Mouse (Mus musculus) c-Kit-positive CD71-negative TER-119-negative erythroid progenitor cells, embryonic 14.5 days (primary cell): ENCODE measurements around the gene Urgcp.

Experiments used
- DNase-seq: peaks from one replicate; pipeline ENCODE4 v3.0.0-alpha.2; 2013; ENCODE audit warnings: low read depth

Gene Urgcp

DNA sequence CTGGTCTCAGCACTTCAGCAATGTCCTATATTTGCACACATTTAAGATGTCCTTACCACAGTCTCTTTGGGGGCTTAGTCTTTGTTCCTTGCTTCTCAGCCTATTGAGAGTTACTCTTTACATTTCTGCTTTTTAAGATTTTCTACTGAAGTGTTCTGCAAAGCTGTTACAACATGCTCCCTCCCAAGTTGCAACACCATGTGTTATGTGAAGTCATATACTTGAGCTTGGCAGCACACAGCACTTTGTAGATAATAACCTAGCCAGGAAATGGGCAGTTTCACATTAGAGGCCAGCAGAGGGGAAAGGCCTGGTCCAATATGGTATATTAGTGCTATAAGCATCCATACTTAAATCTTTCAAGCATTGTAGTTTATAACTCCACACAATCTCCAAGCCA is 23.6 kb upstream of the Urgcp start:
- DNase-seq = no peak

DNA sequence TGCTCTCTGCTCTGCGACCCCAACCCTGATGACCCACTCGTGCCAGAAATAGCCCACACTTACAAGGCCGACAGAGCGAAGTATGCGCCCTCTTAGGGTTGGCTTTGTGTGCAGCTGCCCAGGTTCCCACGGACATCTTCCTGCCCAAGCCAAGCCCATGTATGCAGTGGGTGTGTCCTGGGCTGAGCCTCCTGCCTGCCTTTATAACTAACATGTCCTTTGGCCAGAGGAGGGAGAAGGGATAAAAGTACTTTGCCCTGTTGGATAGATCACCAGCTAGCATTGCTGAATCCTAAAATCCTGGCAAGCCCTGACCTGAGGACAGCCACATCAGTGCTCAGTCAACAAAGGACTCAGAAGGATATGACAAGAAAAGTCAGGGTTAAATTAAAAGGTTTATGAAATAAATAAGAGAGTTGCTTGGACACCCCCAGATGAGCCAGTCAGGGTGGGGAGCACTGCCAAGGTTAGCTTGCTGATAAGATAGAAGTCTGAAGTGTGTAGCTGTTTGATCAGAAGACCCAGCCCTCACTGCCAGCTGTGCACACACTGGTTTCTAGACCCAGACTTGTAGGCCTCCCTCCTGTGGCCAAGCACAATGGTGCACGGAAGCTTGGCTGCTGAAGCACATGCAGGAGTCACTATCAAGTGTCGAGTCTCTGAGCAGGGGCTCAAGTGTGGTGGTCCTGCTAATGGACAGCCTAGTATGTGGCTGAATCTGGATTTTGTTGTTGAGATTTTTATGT is 20.2 kb upstream of the Urgcp start:
- DNase-seq = no peak

DNA sequence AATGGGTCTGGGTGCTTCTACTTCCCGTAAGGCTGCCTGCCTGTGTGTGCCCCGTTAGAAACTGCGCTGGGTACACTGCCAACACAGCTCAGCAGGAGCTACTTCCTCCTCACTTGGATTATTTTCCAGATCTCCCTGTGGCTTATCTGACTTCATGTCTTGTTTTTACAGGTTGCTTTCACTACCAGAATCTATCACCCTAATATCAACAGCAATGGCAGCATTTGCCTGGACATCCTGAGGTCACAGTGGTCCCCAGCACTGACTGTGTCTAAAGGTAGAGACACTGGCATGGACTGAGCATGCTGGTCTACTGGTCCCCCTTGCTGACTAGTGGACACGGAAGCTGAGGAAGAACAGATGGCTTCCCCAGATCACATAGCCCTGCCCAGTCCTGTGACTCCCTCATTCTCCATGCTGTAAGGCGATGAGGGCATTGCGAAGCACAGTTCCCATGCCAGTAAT is 17.9 kb upstream of the Urgcp start:
- DNase-seq = no peak

GRCm38 (mm10) chr11:5778481-5778880 is 16.3 kb upstream of the Urgcp start:
- no peak for DNase-seq

GRCm38 (mm10) chr11:5766019-5766418 is 3.8 kb upstream of the Urgcp start:
- DNase-seq = no peak

- DNase-seq = no peak
Measured at GRCm38 (mm10) chr11:5762633-5762982, 432 bp upstream of the Urgcp start.

DNA sequence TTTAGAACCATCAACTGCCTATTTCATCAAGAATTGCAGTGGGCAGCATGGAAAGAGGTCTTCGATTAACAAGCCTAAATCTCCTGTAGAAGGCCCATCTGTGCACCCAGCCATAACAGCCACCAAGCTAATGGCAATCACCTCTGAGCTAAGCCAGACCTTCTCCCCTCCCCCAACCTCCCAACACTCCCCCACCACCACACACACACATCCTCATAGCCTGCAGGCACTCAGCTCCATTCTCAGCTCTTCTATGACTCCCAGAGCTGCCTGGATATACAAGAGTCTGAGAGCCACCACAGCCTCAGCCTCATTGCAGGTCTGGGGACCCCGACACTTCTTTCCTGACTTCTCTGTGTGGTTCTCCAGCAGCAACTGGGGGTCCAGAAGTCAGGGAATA is 8.4 kb downstream of the Urgcp start:
- DNase-seq = no peak

DNA sequence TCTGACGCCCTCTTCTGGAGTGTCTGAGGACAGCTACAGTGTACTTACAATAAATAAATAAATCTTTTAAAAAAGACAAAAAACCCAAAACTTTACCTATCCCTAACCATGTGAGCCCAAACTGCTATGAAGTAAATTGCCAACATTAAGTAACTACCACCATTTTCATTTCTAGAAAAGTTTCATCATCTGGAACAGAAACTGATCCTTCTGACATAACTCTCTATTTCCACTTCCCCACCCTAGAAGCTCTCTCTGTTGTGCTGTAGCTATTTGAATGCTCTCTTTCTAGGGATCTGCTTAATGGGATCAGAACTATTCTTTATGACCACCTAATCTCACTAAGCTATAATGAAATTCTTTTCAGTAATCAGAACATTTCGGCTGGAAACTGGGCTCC is 17.2 kb downstream of the Urgcp start:
- no peak for DNase-seq

GRCm38 (mm10) chr11:5742106-5742505 is 20.1 kb downstream of the Urgcp start:
- DNase-seq = no peak

- DNase-seq = no peak
Measured at GRCm38 (mm10) chr11:5740965-5741627, 21.1 kb downstream of the Urgcp start.

DNA sequence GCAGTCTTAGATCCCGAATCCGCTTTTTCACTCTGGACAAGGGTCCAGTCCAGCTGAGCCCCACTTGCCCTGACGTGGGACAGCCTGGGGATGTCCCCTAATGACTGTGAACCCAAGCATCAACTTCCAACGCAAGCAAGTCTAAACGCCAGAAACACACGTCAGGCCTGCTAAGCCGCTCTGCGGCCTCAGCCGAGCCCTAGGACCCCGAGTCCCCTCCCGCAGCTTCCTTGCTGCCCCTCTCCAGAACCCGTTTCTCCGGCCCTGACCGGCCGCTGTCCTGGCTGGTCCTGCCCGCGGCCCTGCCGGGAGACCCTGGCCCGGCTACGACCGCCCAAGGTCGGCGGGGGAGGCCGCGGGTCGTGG is 21.6 kb downstream of the Urgcp start:
- no peak for DNase-seq

- DNase-seq = no peak
Measured at GRCm38 (mm10) chr11:5739846-5740245, 22.3 kb downstream of the Urgcp start.

GRCm38 (mm10) chr11:5738888-5739632 is 23.1 kb downstream of the Urgcp start:
- no peak for DNase-seq

DNA sequence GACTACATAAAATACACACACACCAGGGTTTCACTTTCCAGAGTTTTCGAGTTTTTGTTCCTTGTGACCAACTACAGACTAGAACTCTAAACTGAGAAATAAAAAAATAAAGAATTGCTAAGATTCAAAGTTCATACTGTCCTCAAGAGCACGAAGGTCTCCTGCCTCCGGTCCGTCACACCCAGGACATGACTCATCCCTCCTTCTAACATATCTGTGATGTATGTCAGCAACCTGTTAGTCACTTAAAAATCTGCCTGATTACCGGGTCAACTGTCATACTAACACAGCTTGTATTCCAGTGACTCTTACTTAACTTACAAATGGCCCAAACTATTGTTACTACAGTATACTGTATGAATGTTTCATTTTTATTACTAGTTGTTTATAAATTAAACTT is 25.0 kb downstream of the Urgcp start:
- no peak for DNase-seq

DNA sequence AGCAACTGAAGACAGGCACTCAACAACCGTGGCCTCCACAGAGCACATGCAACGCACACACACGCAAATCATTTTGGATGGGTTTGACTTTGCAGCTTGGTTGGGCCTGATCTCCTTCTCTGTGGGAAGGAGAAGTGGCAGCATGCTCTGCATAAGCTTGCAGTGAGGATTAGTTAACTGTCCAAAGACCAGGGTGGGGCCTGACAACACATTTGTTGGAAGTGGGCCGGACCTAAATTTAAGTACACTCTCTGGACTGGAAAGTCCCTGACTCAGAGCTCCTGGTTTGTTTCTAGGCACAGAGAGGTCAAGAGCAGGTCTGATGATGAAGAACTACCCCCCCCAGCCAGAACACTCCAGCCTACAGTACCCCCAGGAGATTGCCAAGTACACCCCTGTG is 27.9 kb downstream of the Urgcp start:
- DNase-seq = no peak

DNA sequence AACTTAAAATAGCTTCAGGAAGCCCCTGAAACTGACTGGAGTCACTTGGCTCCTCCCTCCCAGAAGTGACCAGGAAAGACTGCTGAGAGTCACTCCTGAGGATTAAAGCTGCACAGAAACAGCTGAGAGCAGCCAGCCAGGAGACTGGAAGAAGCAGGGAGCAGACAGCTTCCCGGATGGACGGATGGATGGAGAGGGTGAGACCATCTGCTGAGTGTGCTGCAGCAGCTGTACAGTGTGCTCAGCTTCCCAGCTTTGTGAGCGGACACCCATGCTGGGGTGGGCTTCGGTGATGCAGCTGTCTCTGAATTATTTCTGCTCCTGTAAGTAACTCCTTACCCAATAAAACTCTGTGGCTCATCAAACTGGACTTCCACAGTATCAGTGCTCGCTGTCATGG is 29.8 kb downstream of the Urgcp start:
- no peak for DNase-seq

DNA sequence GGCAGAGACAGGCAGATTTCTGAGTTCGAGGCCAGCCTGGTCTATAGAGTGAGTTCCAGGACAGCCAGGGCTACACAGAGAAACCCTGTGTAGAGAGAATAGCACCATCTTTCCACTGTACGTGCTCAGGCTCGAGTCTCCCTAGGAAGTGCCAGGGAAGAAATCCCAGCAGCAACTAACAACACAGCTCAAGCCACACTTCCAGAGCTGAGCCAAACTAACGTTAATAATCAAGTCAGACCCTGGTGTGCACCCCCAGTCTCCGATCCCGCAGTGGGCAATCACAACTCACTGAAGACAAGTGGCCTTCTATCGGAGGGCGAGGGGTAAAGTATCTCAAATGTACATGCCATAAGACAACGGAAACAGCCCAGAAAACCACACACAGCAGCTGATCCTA is 32.6 kb downstream of the Urgcp start:
- no peak for DNase-seq

GRCm38 (mm10) chr11:5718611-5719354 is 43.4 kb downstream of the Urgcp start:
- DNase-seq = no peak

DNA sequence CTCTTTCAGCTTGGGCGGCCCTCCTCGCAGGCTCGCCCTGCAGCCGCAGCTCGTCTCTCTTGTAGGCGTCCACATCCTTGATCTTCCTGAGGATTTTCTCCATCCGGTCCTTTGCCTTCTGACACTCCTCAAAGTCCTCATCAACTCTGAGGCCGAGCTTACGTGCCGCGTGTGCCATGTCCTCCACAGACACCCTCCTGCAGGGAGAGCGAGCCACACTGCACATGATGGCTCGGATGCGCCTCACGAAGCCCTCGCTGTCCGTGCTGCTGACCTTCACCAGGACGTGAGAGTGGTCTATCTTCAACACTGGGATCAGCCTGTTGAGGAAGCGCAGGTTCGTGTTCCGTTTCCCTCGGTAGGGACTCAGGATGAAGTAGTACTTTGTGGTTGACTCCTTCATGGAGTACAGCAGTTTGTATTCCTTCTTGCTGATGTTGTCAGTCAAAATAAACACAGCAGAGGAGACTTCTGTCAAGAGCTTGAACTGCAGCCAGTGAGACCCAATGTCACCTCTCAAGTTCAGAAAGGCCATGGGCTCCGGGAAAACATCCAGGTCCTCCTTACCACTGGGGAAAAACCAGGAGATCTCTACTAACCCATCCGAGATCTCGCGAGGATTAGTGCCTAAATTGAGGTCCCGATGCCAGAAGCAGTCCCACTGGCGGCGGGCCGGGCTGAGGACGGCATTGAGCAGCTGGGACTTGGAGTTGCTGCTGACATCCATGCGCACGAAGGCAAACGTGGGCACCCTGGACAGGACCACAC is 45.1 kb downstream of the Urgcp start:
- no peak for DNase-seq

DNA sequence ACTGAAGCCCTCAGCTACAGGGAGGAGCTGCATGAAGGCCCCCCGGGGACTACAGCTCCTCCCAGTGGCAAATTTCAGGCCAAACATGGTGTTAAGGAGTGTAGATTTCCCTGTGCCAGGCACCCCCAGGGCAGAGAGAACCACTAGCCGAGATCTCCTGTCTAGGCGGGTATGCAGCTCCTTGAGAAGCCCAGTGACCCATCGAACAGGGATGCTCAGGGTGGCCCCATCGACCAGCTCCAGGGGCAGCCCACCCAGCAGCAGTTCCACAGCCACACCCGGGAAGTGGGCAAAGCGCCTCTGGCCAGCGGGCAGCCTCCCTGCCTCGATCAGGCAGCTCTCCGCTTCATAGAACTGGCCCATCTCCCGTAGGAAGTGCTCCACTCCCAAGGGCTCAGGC is 45.9 kb downstream of the Urgcp start:
- no peak for DNase-seq

GRCm38 (mm10) chr11:5715630-5716105 is 46.5 kb downstream of the Urgcp start, which contains the start of gene Mrps24:
Gene Mrps24, minus strand, starts transcription at chr11:5715680.
- DNase-seq = no peak

DNA sequence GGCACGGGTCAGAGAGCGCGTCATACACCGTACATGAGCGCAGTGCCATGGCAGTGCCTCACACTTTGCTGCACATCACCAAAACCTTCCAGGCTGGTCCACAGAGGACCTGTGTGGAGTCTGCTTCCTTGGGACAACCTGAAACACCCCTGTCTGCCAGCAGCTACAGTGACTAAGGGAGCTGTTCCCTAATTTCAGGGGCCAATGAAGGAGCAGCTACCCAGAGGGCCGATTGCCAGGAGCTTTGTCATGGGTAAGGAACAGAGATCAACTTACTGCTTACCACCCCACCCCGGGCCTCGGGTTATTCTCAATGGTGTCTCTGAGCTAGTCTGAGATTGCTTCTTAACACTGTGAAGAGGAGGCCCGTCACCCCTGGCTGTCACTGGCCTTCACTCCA is 47.0 kb downstream of the Urgcp start:
- DNase-seq = no peak
